Mouse (Mus musculus): Measurements from ENCODE around the gene Card9. TPM values are rescaled to one million over a fixed set of nuclear protein-coding genes. Genes with fewer than 3 reads are reported as not detected.
A peak's percentile ranks its signal among the peaks of the same experiment; 100 is the strongest.
"Not testable (repeated sequence)": the region's sequence is repeated elsewhere in the genome, so short reads cannot be mapped to it uniquely, and the experiment has no call there.

The Card9 gene
- polyA plus RNA-seq, 1 experiment from 2014 or later: 1.3 TPM

GRCm38 (mm10) chr2:26389154-26389690 is 28.5 kb upstream of the Card9 start, which contains the start of the genes Entr1 and Pmpca:
TSS of gene Entr1 (minus strand) at chr2:26389316.
TSS of gene Pmpca (plus strand) at chr2:26389339.
- ATAC-seq (ENCODE audit: low FRiP score): peak; percentile 91
- under 1% methylated on average over 43 of the region's 60 CpGs for WGBS
- Histone ChIP-seq H3K27me3 (no peaks in the 10 kb centered on the region), H3K9ac (peak within 1 kb of the TSS; percentile 94), H3K4me2 (peak within 1 kb of the TSS; percentile 87), H3K4me1 (peaks cover 26% of the 10 kb centered on the region), H3K4me3 (replicated peaks) (peak within 1 kb of the TSS; percentile 98), H3K27ac (peak within 1 kb of the TSS; percentile 73), H3K9me3 (no peaks in the 10 kb centered on the region), H3K36me3 (replicated peaks) (peaks cover 77% of the 10 kb centered on the region)

- peak; percentile 53 for ATAC-seq (ENCODE audit: low FRiP score)
- 0% methylated on average over 34 of the region's 45 CpGs for WGBS
- H3K9me3 ChIP-seq: no peaks in the 10 kb centered on the region
- peak overlapping the region; percentile 73 for H3K27ac ChIP-seq
- peak overlapping the region; percentile 87 for H3K4me2 ChIP-seq
- H3K27me3 ChIP-seq: no peaks in the 10 kb centered on the region
- H3K36me3 ChIP-seq (replicated peaks): peaks cover 77% of the 10 kb centered on the region
- peak overlapping the region; percentile 98 for H3K4me3 ChIP-seq (replicated peaks)
- H3K9ac ChIP-seq: peak overlapping the region; percentile 94
- peaks cover 26% of the 10 kb centered on the region for H3K4me1 ChIP-seq
These were observed 28.0 kb upstream of the Card9 start for GRCm38 (mm10) chr2:26388682-26389153.

DNA sequence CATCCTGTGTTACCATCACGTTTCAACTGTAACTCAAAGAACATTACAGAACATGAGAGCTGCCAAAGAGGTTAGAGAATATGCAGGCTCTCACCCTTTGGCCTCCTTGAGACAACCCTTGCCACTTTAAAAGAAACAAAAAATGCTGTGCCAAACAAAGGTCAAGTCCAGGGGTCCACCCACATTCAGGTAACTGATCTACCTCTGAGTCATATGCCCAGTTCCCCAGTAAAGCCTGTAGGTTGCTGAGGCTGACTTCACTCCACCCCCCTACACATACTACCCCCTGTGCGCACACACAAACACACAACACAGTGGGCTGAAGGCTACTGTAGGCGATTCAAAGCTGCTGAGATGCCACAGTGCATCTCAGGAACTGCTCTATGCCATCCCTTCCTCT is 27.0 kb upstream of the Card9 start:
- Histone ChIP-seq H3K27me3 (no peaks in the 10 kb centered on the region), H3K4me1 (peaks cover 26% of the 10 kb centered on the region), H3K36me3 (replicated peaks) (peaks cover 77% of the 10 kb centered on the region), H3K4me2 (peak overlapping the region; percentile 87), H3K27ac (no peak overlapping the region), H3K4me3 (replicated peaks) (peak overlapping the region; percentile 98; the same call in 1 of the 2 replicates), H3K9me3 (no peaks in the 10 kb centered on the region), H3K9ac (0 out of 2 replicates have a peak overlapping the region, but pooled peaks have one; percentile 94)
- 89% methylated on average over 3 of the region's 3 CpGs for WGBS
- no peak for ATAC-seq (ENCODE audit: low FRiP score)

DNA sequence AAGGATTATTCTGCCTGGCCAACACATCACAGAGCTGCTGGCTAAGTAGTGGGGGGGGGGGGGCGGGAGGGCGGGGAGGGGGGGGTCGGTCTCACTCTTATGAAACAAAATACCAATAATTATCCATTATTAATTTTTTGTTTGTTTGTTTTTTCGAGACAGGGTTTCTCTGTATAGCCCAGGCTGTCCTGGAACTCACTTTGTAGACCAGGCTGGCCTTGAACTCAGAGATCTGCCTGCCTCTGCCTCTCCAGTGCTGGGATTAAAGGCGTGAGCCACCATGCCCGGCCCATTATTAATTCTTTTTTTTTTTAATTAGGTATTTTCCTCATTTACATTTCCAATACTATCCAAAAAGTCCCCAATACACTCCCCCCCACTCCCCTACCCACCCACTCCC is 20.2 kb upstream of the Card9 start:
- peak; percentile 54; the same call in 1 of the 2 replicates for ATAC-seq (ENCODE audit: low FRiP score)
- Histone ChIP-seq H3K27ac (peak overlapping the region; percentile 8; the same call in 1 of the 2 replicates), H3K4me2 (peak overlapping the region; percentile 85), H3K4me3 (replicated peaks) (peak overlapping the region; percentile 86), H3K9ac (peak overlapping the region; percentile 84), H3K36me3 (replicated peaks) (peaks cover 69% of the 10 kb centered on the region)
- H3K4me1 ChIP-seq, H3K27me3 ChIP-seq, H3K9me3 ChIP-seq: not testable (repeated sequence)
- WGBS: 37% methylated on average over 6 of the region's 6 CpGs

DNA sequence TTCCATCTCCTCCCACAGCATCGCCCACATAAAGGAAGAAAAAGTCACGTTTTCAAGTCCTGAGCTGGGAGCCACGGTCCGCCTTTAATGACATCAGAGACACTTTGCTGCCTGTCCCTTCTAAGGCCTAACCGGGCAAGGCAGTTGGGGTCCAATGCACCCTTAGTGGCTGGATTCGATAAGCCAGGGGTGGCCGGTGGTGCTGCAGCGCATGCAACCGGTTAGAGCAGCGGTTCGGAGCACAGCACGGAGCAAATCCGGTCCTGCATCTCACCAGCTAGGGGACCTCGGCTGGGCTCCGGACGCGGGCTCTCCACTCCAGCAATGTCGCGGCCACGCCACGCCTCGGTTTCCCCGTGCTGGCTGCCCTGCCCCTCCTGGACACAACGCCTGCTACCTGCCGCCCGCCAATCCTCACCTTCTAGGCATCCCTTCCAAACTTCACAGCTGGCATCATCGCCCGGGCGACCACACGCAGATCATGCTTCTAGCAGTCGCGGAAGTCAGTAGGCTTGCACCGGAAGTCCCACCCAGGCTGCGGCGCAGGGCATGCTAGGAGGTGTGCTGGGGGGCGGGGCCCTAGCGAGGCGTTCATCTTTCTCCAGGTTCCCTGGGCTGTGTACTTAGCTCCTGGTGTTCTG is 19.5 kb upstream of the Card9 start, which contains the start of gene Snapc4:
Snapc4 (minus strand) TSS at position 523 of the 641 bp plus-strand sequence.
- Histone ChIP-seq H3K4me2 (peak within 1 kb of the TSS; percentile 85), H3K27ac (peak within 1 kb of the TSS; percentile 8; the same call in 1 of the 2 replicates), H3K4me1 (peaks cover 7% of the 10 kb centered on the region), H3K4me3 (replicated peaks) (peak within 1 kb of the TSS; percentile 86), H3K9me3 (no peaks in the 10 kb centered on the region), H3K36me3 (replicated peaks) (peaks cover 69% of the 10 kb centered on the region), H3K9ac (peak within 1 kb of the TSS; percentile 84), H3K27me3 (no peaks in the 10 kb centered on the region)
- under 1% methylated on average over 38 of the region's 38 CpGs for WGBS
- peak; percentile 97 for ATAC-seq (ENCODE audit: low FRiP score)

DNA sequence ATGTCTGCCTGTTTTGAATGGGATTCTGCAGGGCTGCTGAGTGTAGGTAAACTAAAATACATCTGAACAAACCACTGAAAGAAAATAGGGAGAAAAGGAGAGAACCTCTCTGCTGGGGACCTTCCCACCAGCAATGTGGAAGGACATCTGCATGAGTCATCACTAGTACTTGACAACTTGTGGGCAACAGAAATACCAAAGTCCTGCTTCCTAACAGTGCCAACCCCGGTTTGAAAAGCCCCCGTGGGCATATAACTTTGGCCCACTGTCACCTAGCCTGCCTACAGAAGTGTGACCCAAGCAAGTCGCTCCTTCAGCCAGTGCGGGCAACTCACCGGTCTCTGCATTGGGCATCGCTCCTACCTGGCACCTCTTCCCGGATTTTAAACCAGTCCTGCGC is 11.7 kb upstream of the Card9 start:
- no peaks in the 10 kb centered on the region for H3K9me3 ChIP-seq
- peaks cover 97% of the 10 kb centered on the region for H3K36me3 ChIP-seq (replicated peaks)
- no peak overlapping the region for H3K4me3 ChIP-seq (replicated peaks)
- 94% methylated on average over 8 of the region's 8 CpGs for WGBS
- H3K4me1 ChIP-seq: no peaks in the 10 kb centered on the region
- no peak overlapping the region for H3K4me2 ChIP-seq
- no peak for ATAC-seq (ENCODE audit: low FRiP score)
- H3K27ac ChIP-seq: no peak overlapping the region
- no peaks in the 10 kb centered on the region for H3K27me3 ChIP-seq
- no peak overlapping the region for H3K9ac ChIP-seq

- 93% methylated on average over 1 of the region's 1 CpGs for WGBS
- H3K36me3 ChIP-seq (replicated peaks): peaks cover 98% of the 10 kb centered on the region
- H3K9me3 ChIP-seq: no peaks in the 10 kb centered on the region
These were observed 7.9 kb upstream of the Card9 start for GRCm38 (mm10) chr2:26368572-26368971.

DNA sequence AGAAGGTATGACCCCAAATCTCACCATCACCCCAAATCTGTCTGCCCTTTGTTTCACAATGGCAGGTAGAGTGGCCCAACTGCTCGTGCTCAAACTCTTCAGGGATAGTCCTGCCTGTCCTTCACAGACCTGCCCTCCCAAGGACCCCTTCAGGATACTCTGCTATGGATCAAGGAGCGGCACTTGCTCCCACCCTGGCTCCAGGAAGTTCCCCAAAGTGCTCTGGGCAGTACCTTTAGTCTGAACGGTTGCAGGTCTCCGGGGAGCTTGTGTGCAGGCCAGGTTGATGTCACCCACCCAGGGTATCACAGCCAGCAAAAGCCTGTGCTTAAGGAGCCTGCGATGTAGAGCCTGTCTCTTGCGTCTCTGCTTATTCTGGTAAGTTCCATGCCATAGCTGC is 7.2 kb upstream of the Card9 start:
- no peaks in the 10 kb centered on the region for H3K9me3 ChIP-seq
- ATAC-seq (ENCODE audit: low FRiP score): no peak
- H3K36me3 ChIP-seq (replicated peaks): peaks cover 97% of the 10 kb centered on the region

More at GRCm38 (mm10) chr2:26368572-26368971, 7.9 kb upstream of the Card9 start:
- Histone ChIP-seq H3K27me3 (no peaks in the 10 kb centered on the region), H3K4me3 (replicated peaks) (no peak overlapping the region), H3K9ac (no peak overlapping the region), H3K4me2 (no peak overlapping the region), H3K27ac (no peak overlapping the region), H3K4me1 (no peaks in the 10 kb centered on the region)
- no peak for ATAC-seq (ENCODE audit: low FRiP score)

GRCm38 (mm10) chr2:26364738-26365465 is 4.2 kb upstream of the Card9 start:
- ATAC-seq (ENCODE audit: low FRiP score): no peak
- Histone ChIP-seq H3K4me3 (replicated peaks) (no peak overlapping the region), H3K4me2 (no peak overlapping the region), H3K36me3 (replicated peaks) (peaks cover 75% of the 10 kb centered on the region), H3K9me3 (no peaks in the 10 kb centered on the region), H3K4me1 (no peaks in the 10 kb centered on the region), H3K27ac (no peak overlapping the region), H3K27me3 (no peaks in the 10 kb centered on the region), H3K9ac (no peak overlapping the region)
- 91% methylated on average over 10 of the region's 10 CpGs for WGBS

More for the DNA sequence above, 7.2 kb upstream of the Card9 start:
- no peaks in the 10 kb centered on the region for H3K27me3 ChIP-seq
- no peak overlapping the region for H3K4me2 ChIP-seq
- 94% methylated on average over 6 of the region's 6 CpGs for WGBS
- H3K27ac ChIP-seq: no peak overlapping the region
- no peak overlapping the region for H3K9ac ChIP-seq
- no peaks in the 10 kb centered on the region for H3K4me1 ChIP-seq
- H3K4me3 ChIP-seq (replicated peaks): no peak overlapping the region

DNA sequence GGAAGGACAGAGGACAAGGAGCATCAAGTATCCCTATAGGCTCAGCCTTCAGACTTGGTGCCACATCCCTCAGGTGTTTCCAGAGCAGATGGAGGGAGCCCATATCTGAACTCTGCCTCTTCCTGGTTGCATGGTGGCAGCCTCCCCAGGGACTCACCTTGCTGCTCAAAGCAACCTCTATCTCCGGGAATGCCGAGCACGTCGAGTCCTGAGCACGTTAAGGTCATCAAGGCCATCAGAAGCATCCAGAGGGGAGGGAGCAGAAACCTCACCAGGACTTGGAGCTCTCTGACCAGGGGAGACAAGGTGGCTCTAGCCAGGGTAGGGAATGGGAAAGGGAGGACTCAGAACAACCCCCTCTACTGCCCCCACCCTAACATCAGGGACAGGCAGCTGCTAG is 2.8 kb upstream of the Card9 start:
- H3K27me3 ChIP-seq: no peaks in the 10 kb centered on the region
- H3K4me2 ChIP-seq: no peak overlapping the region
- no peak for ATAC-seq (ENCODE audit: low FRiP score)
- no peak overlapping the region for H3K27ac ChIP-seq
- peaks cover 61% of the 10 kb centered on the region for H3K36me3 ChIP-seq (replicated peaks)
- H3K9ac ChIP-seq: no peak overlapping the region
- no peak overlapping the region for H3K4me3 ChIP-seq (replicated peaks)
- no peaks in the 10 kb centered on the region for H3K9me3 ChIP-seq
- no peaks in the 10 kb centered on the region for H3K4me1 ChIP-seq
- 94% methylated on average over 5 of the region's 5 CpGs for WGBS

DNA sequence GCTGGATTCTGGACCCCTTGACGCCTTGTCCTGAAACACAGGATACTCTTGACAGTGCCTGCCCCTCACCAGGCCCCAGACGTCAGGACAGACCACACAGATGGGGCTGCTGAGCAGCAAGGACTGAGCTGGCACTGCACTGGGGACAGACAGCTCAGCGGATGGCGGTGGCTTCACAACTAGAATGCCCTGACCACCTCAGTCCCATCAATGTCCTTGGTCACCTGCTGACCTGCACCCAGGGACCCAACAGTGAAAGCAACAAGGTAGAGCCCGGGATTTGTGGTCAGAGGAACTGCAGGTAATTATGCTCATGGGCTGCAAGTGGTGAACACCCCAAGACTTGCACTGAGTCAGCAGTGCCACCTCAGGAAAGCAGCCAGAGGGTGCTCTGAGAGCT is 2.3 kb upstream of the Card9 start:
- no peaks in the 10 kb centered on the region for H3K9me3 ChIP-seq
- ATAC-seq (ENCODE audit: low FRiP score): no peak
- H3K4me3 ChIP-seq (replicated peaks): no peak overlapping the region
- H3K27me3 ChIP-seq: no peaks in the 10 kb centered on the region
- no peak overlapping the region for H3K9ac ChIP-seq
- no peaks in the 10 kb centered on the region for H3K4me1 ChIP-seq
- peaks cover 56% of the 10 kb centered on the region for H3K36me3 ChIP-seq (replicated peaks)
- no peak overlapping the region for H3K4me2 ChIP-seq
- no peak overlapping the region for H3K27ac ChIP-seq
- WGBS: 76% methylated on average over 5 of the region's 5 CpGs

DNA sequence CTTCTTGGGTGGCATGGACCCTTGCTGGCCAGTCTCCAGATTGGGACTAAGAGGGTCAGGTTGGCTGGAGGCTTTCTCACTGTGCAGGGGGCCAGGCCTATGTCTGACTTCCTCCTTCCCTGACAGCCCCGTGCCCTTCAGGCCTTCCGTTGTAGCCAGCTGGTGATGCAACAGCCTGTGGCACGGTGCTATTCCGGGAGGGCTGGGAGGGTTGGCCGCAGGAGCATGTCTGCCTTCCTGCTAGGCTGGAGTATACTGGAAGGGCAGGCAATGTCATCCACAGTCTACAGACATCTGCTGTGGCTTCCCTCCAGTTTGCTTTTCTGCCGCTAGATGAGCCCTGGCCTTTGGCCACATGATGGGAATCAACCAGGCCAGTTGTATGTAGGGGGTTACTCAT is 735 bp downstream of the Card9 start:
- no peak overlapping the region for H3K9ac ChIP-seq
- 93% methylated on average over 6 of the region's 6 CpGs for WGBS
- no peak overlapping the region for H3K27ac ChIP-seq
- no peak for ATAC-seq (ENCODE audit: low FRiP score)
- peaks cover 26% of the 10 kb centered on the region for H3K36me3 ChIP-seq (replicated peaks)
- H3K27me3 ChIP-seq: no peaks in the 10 kb centered on the region
- no peak overlapping the region for H3K4me2 ChIP-seq
- H3K4me1 ChIP-seq: no peaks in the 10 kb centered on the region
- no peak overlapping the region for H3K4me3 ChIP-seq (replicated peaks)
- H3K9me3 ChIP-seq: no peaks in the 10 kb centered on the region

Measured in forebrain, embryonic 12.5 days (tissue).